Mouse (Mus musculus): Measurements from ENCODE around the gene Polr2e.

DNA sequence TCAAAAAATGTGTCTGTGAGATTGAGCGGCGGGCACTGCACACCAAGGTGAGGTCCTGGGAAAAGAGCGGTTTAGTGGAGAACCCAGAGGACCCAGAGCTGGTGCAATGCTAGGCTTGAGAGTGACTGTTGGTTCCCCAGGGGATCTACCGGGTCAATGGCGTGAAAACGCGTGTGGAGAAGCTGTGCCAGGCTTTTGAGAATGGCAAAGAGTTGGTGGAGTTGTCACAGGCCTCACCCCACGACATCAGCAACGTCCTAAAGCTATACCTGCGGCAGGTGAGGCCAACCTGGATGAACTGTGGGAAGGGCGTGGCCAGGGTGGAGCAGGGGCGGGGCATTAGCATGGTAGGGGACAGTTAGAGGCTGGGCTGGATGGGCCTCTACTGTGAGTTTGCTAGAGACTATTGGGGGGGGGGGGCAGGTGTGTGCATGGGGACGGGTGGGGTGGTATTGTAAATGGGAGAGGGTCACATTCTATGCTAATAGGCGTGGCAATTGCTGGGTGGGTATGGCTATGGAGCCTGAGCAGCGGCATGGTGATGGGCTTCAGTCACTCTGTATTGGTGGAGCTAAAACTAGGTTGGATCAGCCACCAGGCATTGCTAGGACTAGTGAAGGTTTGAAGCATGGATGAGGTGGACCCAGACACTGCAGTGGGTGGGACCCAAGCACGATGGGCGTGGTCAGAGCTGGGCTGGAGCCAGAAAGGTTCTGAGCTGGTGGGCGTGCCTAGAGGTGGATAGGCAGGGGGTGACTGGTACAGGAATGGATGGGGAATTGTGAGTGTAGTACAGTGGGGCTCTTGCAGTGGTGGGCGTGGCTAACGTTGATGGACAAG, 11.7 kb downstream of the Polr2e start:
- no peak for TF ChIP-seq CTCF (IDR thresholded peaks at IDR 0.05; ENCODE audit: low read depth)
- TF ChIP-seq EP300 (IDR thresholded peaks at IDR 0.05; ENCODE audit: low read depth), result no peak

Data from heart, postnatal 0 days (tissue).